Mouse (Mus musculus) bone marrow, adult 2 months (tissue): Measurements from ENCODE around the gene Rap1gap.

Experiments
- CTCF ChIP-seq: fragments of 200-500 bp; IDR thresholded peaks from 2 replicates; pipeline ENCODE4 v1.5.1; 2011; ENCODE audit warnings: low read length, control low read depth; ENCODE audit not compliant: control insufficient read depth, insufficient read depth
- POLR2A ChIP-seq: fragments of 200-500 bp; IDR thresholded peaks from 2 replicates; pipeline ENCODE4 v1.6.1; 2011; ENCODE audit warnings: low read depth, mild to moderate bottlenecking, control low read depth, low read length, borderline replicate concordance; ENCODE audit not compliant: control insufficient read depth

- TF ChIP-seq POLR2A (no peak), CTCF (no peak)
Observed at GRCm38 (mm10) chr4:137681408-137682104, 17.0 kb downstream of the Rap1gap start.
